In genomic region chr7:141131904-141132755, GRCm38 (mm10) we compare ENCODE assay signal across 8 mouse cellular contexts. TPM values are rescaled to one million over a fixed set of nuclear protein-coding genes. Genes with fewer than 3 reads are reported as not detected.
DNase-seq lines count a peak whose midpoint lies in the region; ATAC-seq lines count a peak whose summit lies in the region.

No protein-coding gene starts in this region.

- peaks cover 7% of the 10 kb centered on the region for H3K36me3 ChIP-seq in forebrain, embryonic 16.5 days (ENCODE audit: control insufficient read depth, insufficient read depth)
- H3K36me3 ChIP-seq in liver, embryonic 12.5 days, result peaks cover 35% of the 10 kb centered on the region

- H3K4me3 ChIP-seq in forebrain, embryonic 16.5 days (replicated peaks; ENCODE audit: low read length), result peak overlapping the region; percentile 92
- H3K4me3 ChIP-seq in liver, embryonic 12.5 days, result peak overlapping the region; percentile 90

- H3K27me3 ChIP-seq in forebrain, embryonic 16.5 days (replicated peaks; ENCODE audit: control insufficient read depth, insufficient read depth, low read length), result no peaks in the 10 kb centered on the region
- H3K27me3 ChIP-seq in liver, embryonic 12.5 days (replicated peaks), result no peaks in the 10 kb centered on the region

- H3K4me1 ChIP-seq in forebrain, embryonic 16.5 days (replicated peaks; ENCODE audit: control insufficient read depth, insufficient read depth, low read length), result peaks cover 18% of the 10 kb centered on the region
- H3K4me1 ChIP-seq in liver, embryonic 12.5 days, result peaks cover 86% of the 10 kb centered on the region

- no peak for ATAC-seq in forebrain, embryonic 16.5 days
- ATAC-seq in liver, embryonic 12.5 days, result peak; percentile 87

- peak overlapping the region; percentile 88 for H3K4me2 ChIP-seq in forebrain, embryonic 16.5 days (ENCODE audit: low read length)
- H3K4me2 ChIP-seq in liver, embryonic 12.5 days, result peak overlapping the region; percentile 77

- no peak overlapping the region for H3K27ac ChIP-seq in forebrain, embryonic 16.5 days (ENCODE audit: low read length)
- peak overlapping the region; percentile 99 for H3K27ac ChIP-seq in liver, embryonic 12.5 days

- intact Hi-C loops in left cerebral cortex, postnatal 14 days (cut with DNase I), result no loop called here

- H3K9me3 ChIP-seq in forebrain, embryonic 16.5 days (ENCODE audit: control insufficient read depth, low read length), result no peaks in the 10 kb centered on the region
- no peaks in the 10 kb centered on the region for H3K9me3 ChIP-seq in liver, embryonic 12.5 days (replicated peaks)

- DNase-seq in spleen, adult 12 weeks (ENCODE audit: low spot score), result peak; percentile 61
- DNase-seq in spleen, adult 18-20 months, result no peak
- DNase-seq in spleen, postnatal 4 days (ENCODE audit: low spot score in 2 of 2), result peak; percentile 68 to 76
- DNase-seq in thymus, postnatal 14 days, result no peak
- DNase-seq in left cerebral cortex, adult 9 months (ENCODE audit: low spot score in 2 of 2), result no peak
- DNase-seq in left cerebral cortex, postnatal 14 days (ENCODE audit: low spot score in 2 of 2), result no peak

- WGBS in forebrain, embryonic 16.5 days, result 61% methylated on average over 12 of the region's 12 CpGs
- 30% methylated on average over 12 of the region's 12 CpGs for WGBS in liver, embryonic 12.5 days (ENCODE audit: insufficient replicate concordance)

- H3K9ac ChIP-seq in forebrain, embryonic 16.5 days (replicated peaks; ENCODE audit: low read depth, low read length), result peak overlapping the region; percentile 91
- peak overlapping the region; percentile 93 for H3K9ac ChIP-seq in liver, embryonic 12.5 days

RNA-seq across cellular contexts. Expression of gene Ptdss2, which starts 9.9 kb away (rescaled TPM):
- polyA plus RNA-seq in forebrain, embryonic 16.5 days (2015; fragmentation: Nextera tagmentation; extraction: Ambion mirVana), result 74.9 and 78.9 TPM in 2 replicates
- polyA plus RNA-seq in liver, embryonic 12.5 days (2016; fragmentation: Nextera tagmentation; extraction: Ambion mirVana), result 159 and 164 TPM in 2 replicates
- 10 to 100 TPM; 52.9 to 65.6 TPM for total RNA-seq in left cerebral cortex, postnatal 14 days (2021)

RNA-seq across cellular contexts. Expression of gene Ano9, which starts 14.5 kb away (rescaled TPM):
- polyA plus RNA-seq in forebrain, embryonic 16.5 days (2015; fragmentation: Nextera tagmentation; extraction: Ambion mirVana), result 0.21 and 0.22 TPM in 2 replicates
- polyA plus RNA-seq in liver, embryonic 12.5 days (2016; fragmentation: Nextera tagmentation; extraction: Ambion mirVana), result 0.15 and 0.19 TPM in 2 replicates
- total RNA-seq in left cerebral cortex, postnatal 14 days (2021), result not detected

RNA-seq across cellular contexts. Expression of gene Sigirr, which starts 31.8 kb away (rescaled TPM):
- polyA plus RNA-seq in forebrain, embryonic 16.5 days (2015; fragmentation: Nextera tagmentation; extraction: Ambion mirVana), result 2.1 TPM in 2 replicates
- polyA plus RNA-seq in liver, embryonic 12.5 days (2016; fragmentation: Nextera tagmentation; extraction: Ambion mirVana), result 16.0 and 16.5 TPM in 2 replicates
- total RNA-seq in left cerebral cortex, postnatal 14 days (2021), result 1 to 10 TPM; 2.5 to 2.6 TPM

RNA-seq across cellular contexts. Expression of gene Rnh1, which starts 40.5 kb away (rescaled TPM):
- polyA plus RNA-seq in forebrain, embryonic 16.5 days (2015; fragmentation: Nextera tagmentation; extraction: Ambion mirVana), result 41.0 and 45.7 TPM in 2 replicates
- 55.0 and 65.0 TPM in 2 replicates for polyA plus RNA-seq in liver, embryonic 12.5 days (2016; fragmentation: Nextera tagmentation; extraction: Ambion mirVana)
- 10 to 100 TPM; 25.8 to 25.9 TPM for total RNA-seq in left cerebral cortex, postnatal 14 days (2021)

RNA-seq across cellular contexts. Expression of gene Pkp3, which starts 54.1 kb away (rescaled TPM):
- polyA plus RNA-seq in forebrain, embryonic 16.5 days (2015; fragmentation: Nextera tagmentation; extraction: Ambion mirVana), result 0.17 TPM in 1 of 2 replicates, not detected in the other
- 0.71 and 1.1 TPM in 2 replicates for polyA plus RNA-seq in liver, embryonic 12.5 days (2016; fragmentation: Nextera tagmentation; extraction: Ambion mirVana)
- under 1 TPM in 1 of 2 experiments, not detected in 1; 0.55 TPM for total RNA-seq in left cerebral cortex, postnatal 14 days (2021)

Comparison
In these comparisons a context has a peak if more than half of its experiments do, and no peak if none do; other contexts are left out.
1. DNase-seq: peak in spleen, adult 12 weeks (single experiment) and spleen, postnatal 4 days (2 of 2); none in spleen, adult 18-20 months (0 of 2), thymus, postnatal 14 days (single experiment), left cerebral cortex, adult 9 months (0 of 2) and left cerebral cortex, postnatal 14 days (0 of 2).